Mouse (Mus musculus) liver, embryonic 16.5 days (tissue): ENCODE measurements around the gene Gm10282. TPM values are rescaled to one million over a fixed set of nuclear protein-coding genes. Genes with fewer than 3 reads are reported as not detected.

Experiments used
- polyA plus RNA-seq: library from polyadenylated mRNA; unstranded; fragments of >200 nt; fragmentation: Nextera tagmentation; extraction: Ambion mirVana; gene quantifications from 2 replicates; pipeline ENCODE4 v1.2.1, GENCODE M21; 2015

The Gm10282 gene
- polyA plus RNA-seq, 1 experiment from 2014 or later = 5.8 TPM

Other genes starting within 250 kb of the Gm10282 start
- not detected in 2 replicates for gene Olfr373, start 222.1 kb downstream of the Gm10282 start, polyA plus RNA-seq
- gene Olfr374, start 198.2 kb downstream of the Gm10282 start, polyA plus RNA-seq = not detected in 2 replicates
- 77.7 and 84.6 TPM in 2 replicates for gene Tpm4, start 170.3 kb downstream of the Gm10282 start, polyA plus RNA-seq
- 68.0 and 71.6 TPM in 2 replicates for gene Rab8a, start 144.1 kb downstream of the Gm10282 start, polyA plus RNA-seq
- gene Hsh2d, start 115.6 kb downstream of the Gm10282 start, polyA plus RNA-seq = 0.22 and 0.30 TPM in 2 replicates
- gene Cib3, start 92.4 kb downstream of the Gm10282 start, polyA plus RNA-seq = not detected in 2 replicates
- gene Gm11034, start 91.6 kb downstream of the Gm10282 start, polyA plus RNA-seq = not detected in 2 replicates
- gene Fam32a, start 85.5 kb downstream of the Gm10282 start, polyA plus RNA-seq = 32.5 and 32.9 TPM in 2 replicates
- 53.6 and 54.3 TPM in 2 replicates for gene Ap1m1, start 65.2 kb downstream of the Gm10282 start, polyA plus RNA-seq
- gene Klf2, start 13.8 kb upstream of the Gm10282 start, polyA plus RNA-seq = 1.8 and 2.0 TPM in 2 replicates
- 19.2 and 20.0 TPM in 2 replicates for gene Eps15l1, start 116.2 kb upstream of the Gm10282 start, polyA plus RNA-seq
- gene Calr3, start 138.6 kb upstream of the Gm10282 start, polyA plus RNA-seq = 0.54 and 0.74 TPM in 2 replicates
- 3.4 and 3.5 TPM in 2 replicates for gene 1700030K09Rik, start 138.6 kb upstream of the Gm10282 start, polyA plus RNA-seq
- 16.2 and 23.1 TPM in 2 replicates for gene Cherp, start 170.0 kb upstream of the Gm10282 start, polyA plus RNA-seq
- gene Slc35e1, start 187.4 kb upstream of the Gm10282 start, polyA plus RNA-seq = 3.0 and 3.5 TPM in 2 replicates
- gene Med26, start 243.0 kb upstream of the Gm10282 start, polyA plus RNA-seq = 6.2 and 6.3 TPM in 2 replicates